Mouse (Mus musculus) heart, embryonic 13.5 days (tissue): ENCODE results near the gene Npw. TPM values are rescaled to one million over a fixed set of nuclear protein-coding genes. Genes with fewer than 3 reads are reported as not detected.

Experiments
- ATAC-seq: fragments of 200-750 bp; cut with Nextera tagmentation; 2 replicates; pipeline ENCODE4 v1.8.0; 2017; ENCODE audit warnings: moderate TSS enrichment; ENCODE audit not compliant: insufficient number of reproducible peaks, low FRiP score, low TSS enrichment; ENCODE audit errors: extremely low read depth
- H3K27ac ChIP-seq: fragments of 300-500 bp; sonication (generic); replicated peaks from 2 replicates; pipeline ENCODE4 v1.5.1; 2015; ENCODE audit warnings: moderate library complexity, mild to moderate bottlenecking, inconsistent platforms
- H3K27me3 ChIP-seq: fragments of 300-500 bp; sonication (generic); replicated peaks from 2 replicates; pipeline ENCODE4 v1.6.1; 2015; ENCODE audit warnings: mild to moderate bottlenecking, inconsistent platforms
- H3K36me3 ChIP-seq: fragments of 300-500 bp; sonication (generic); 2 replicates; pipeline ENCODE4 v1.6.1; 2015; ENCODE audit warnings: mild to moderate bottlenecking, inconsistent platforms
- H3K4me1 ChIP-seq: fragments of 300-500 bp; sonication (generic); 2 replicates; pipeline ENCODE4 v1.6.1; 2015; ENCODE audit warnings: inconsistent platforms
- H3K4me2 ChIP-seq: fragments of 300-500 bp; sonication (generic); 2 replicates; pipeline ENCODE4 v1.6.1; 2015; ENCODE audit warnings: inconsistent platforms, mild to moderate bottlenecking, moderate library complexity
- H3K4me3 ChIP-seq: fragments of 300-500 bp; sonication (generic); 2 replicates; pipeline ENCODE4 v1.5.1; 2015; ENCODE audit warnings: moderate library complexity, mild to moderate bottlenecking, inconsistent platforms
- H3K9ac ChIP-seq: fragments of 300-500 bp; sonication (generic); 2 replicates; pipeline ENCODE4 v1.6.1; 2015; ENCODE audit warnings: inconsistent platforms, mild to moderate bottlenecking, moderate library complexity
- H3K9me3 ChIP-seq: fragments of 300-500 bp; sonication (generic); 2 replicates; pipeline ENCODE4 v1.6.1; 2016; ENCODE audit warnings: inconsistent platforms
- WGBS: fragments of 180-500 bp; shearing (Covaris S2); methylation state at CpG from one replicate; pipeline ENCODE4 v1.1.7; 2015; ENCODE audit warnings: mixed read lengths; 5-methylcytosine and 5-hydroxymethylcytosine counted together
- polyA plus RNA-seq: library from polyadenylated mRNA; unstranded; fragments of >200 nt; fragmentation: Nextera tagmentation; extraction: Ambion mirVana; gene quantifications from 2 replicates; pipeline ENCODE4 v1.2.1, GENCODE M21; 2015

Gene Npw
- polyA plus RNA-seq, 1 experiment from 2014 or later, result not detected

DNA sequence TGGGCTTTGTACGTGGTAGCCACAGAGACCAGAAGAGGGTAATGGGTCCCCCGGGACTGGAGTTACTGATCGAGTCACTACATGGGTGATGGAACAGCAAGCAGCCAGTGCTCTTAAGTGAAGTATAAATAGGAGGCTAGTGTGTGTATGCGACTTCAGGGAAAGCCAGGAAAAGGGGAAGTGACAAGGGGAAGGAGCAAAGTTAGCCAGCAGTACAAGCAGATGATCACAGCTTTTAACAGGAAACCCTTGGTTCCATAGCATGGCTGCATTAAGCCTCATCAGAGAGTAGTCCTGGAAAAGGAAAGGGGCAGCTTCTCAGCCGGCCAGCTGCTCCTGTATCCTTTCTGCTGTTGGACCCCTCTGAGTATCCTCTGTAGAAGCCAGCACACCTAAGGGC is 34.1 kb upstream of the Npw start:
- Histone ChIP-seq H3K4me3 (no peak overlapping the region), H3K9me3 (no peaks in the 10 kb centered on the region), H3K4me2 (no peak overlapping the region), H3K9ac (no peak overlapping the region), H3K4me1 (peaks cover 36% of the 10 kb centered on the region), H3K27ac (no peak overlapping the region), H3K27me3 (peaks cover 41% of the 10 kb centered on the region), H3K36me3 (peaks cover 22% of the 10 kb centered on the region)
- WGBS, result 84% methylated on average over 5 of the region's 5 CpGs
- no peak for ATAC-seq

- peaks cover 57% of the 10 kb centered on the region for H3K27me3 ChIP-seq
- peak within 1 kb of the TSS; percentile 61 for H3K4me3 ChIP-seq
- peak within 1 kb of the TSS; percentile 78 for H3K9ac ChIP-seq
- peaks cover 22% of the 10 kb centered on the region for H3K36me3 ChIP-seq
- H3K27ac ChIP-seq, result no peak within 1 kb of the TSS
- H3K4me1 ChIP-seq, result peaks cover 25% of the 10 kb centered on the region
- ATAC-seq, result no peak
- no peaks in the 10 kb centered on the region for H3K9me3 ChIP-seq
- 2% methylated on average over 54 of the region's 55 CpGs for WGBS
- H3K4me2 ChIP-seq, result peak within 1 kb of the TSS; percentile 88
Measured at GRCm38 (mm10) chr17:24689251-24690081, 31.2 kb upstream of the Npw start, which contains the start of gene Syngr3. Syngr3 (minus strand) TSS chr17:24689955.

DNA sequence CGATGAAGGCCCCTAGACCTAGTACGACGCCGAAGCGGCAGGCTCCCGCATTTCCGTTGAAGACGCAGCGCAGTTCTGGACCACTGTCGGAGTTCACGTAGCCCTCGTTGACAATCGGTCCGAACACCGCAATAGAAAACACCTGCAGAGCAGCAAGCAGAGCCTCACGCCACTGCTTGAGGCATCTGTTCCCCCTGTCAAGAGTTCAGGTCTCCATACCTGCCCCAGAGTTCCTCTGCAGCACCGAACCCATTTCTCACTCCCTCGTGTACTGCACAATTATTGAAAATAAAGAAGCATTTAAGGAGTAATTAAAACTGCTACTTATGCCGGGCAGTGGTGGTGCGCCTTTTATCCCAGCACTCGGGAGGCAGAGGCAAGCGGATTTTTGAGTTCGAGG is 29.3 kb upstream of the Npw start:
- Histone ChIP-seq H3K9me3 (no peaks in the 10 kb centered on the region), H3K27ac (no peak overlapping the region), H3K4me2 (peak overlapping the region; percentile 64), H3K4me1 (peaks cover 25% of the 10 kb centered on the region), H3K9ac (peak overlapping the region; percentile 47), H3K4me3 (peak overlapping the region; percentile 47), H3K27me3 (peaks cover 57% of the 10 kb centered on the region), H3K36me3 (peaks cover 8% of the 10 kb centered on the region)
- no peak for ATAC-seq
- WGBS, result 22% methylated on average over 23 of the region's 23 CpGs

GRCm38 (mm10) chr17:24687146-24687595 is 28.9 kb upstream of the Npw start:
- no peak overlapping the region for H3K27ac ChIP-seq
- peak overlapping the region; percentile 64 for H3K4me2 ChIP-seq
- H3K4me3 ChIP-seq, result peak overlapping the region; percentile 47
- peaks cover 25% of the 10 kb centered on the region for H3K4me1 ChIP-seq
- no peak for ATAC-seq
- H3K36me3 ChIP-seq, result peaks cover 9% of the 10 kb centered on the region
- H3K27me3 ChIP-seq, result peaks cover 57% of the 10 kb centered on the region
- peak overlapping the region; percentile 47 for H3K9ac ChIP-seq
- WGBS, result 2% methylated on average over 25 of the region's 25 CpGs
- H3K9me3 ChIP-seq, result no peaks in the 10 kb centered on the region

DNA sequence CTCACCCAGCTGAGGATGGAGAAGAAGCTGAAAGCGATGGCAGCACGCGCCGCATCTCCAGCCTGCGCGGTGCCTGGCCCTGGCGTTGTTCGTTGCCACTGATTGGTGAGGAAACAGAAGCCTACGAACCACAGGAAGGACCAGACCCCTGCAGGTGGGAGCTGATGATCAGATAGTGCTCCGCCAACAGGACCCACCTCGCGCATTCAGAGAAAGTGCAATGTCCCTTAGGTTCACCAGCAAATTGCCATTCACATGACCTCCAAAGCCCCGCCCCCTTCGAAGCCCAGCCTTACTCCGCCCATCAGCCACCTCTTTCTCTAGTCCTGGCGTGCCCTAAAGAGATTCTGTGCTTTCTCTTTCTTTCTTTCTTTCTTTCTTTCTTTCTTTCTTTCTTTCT is 28.3 kb upstream of the Npw start:
- Histone ChIP-seq H3K4me2 (peak overlapping the region; percentile 52), H3K36me3 (peaks cover 11% of the 10 kb centered on the region), H3K4me1 (peaks cover 25% of the 10 kb centered on the region), H3K9ac (0 out of 2 replicates have a peak overlapping the region, but pooled peaks have one; percentile 24), H3K27ac (no peak overlapping the region), H3K27me3 (peaks cover 57% of the 10 kb centered on the region), H3K9me3 (no peaks in the 10 kb centered on the region), H3K4me3 (peak overlapping the region; percentile 25; the same call in 1 of the 2 replicates)
- WGBS, result 22% methylated on average over 16 of the region's 16 CpGs
- peak; percentile 26; the same call in 1 of the 2 replicates for ATAC-seq

GRCm38 (mm10) chr17:24677500-24678080 is 19.3 kb upstream of the Npw start:
- Histone ChIP-seq H3K9me3 (no peaks in the 10 kb centered on the region), H3K36me3 (peaks cover 64% of the 10 kb centered on the region), H3K4me2 (no peak overlapping the region), H3K27ac (no peak overlapping the region), H3K9ac (no peak overlapping the region), H3K4me3 (no peak overlapping the region), H3K27me3 (no peaks in the 10 kb centered on the region), H3K4me1 (peaks cover 21% of the 10 kb centered on the region)
- ATAC-seq, result no peak
- 91% methylated on average over 24 of the region's 24 CpGs for whole genome bisulfite sequencing

DNA sequence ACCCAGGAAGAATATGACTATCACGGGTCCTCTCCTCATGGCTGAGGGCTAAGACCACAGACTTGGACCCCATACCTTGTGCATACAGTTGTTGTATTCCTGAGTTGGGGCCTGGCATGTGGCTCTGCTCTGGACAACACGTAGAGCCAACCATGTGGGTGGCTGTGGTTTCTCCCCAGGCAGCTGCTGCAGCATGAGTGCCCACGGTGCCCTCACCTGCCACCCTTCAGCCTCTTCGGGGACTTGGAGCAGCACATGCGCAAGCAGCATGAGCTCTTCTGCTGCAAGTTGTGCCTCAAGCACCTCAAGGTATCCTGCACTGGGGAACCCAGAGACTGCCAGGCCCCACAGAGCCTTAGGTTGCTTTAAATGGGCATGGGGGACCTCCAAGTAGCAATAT is 18.6 kb upstream of the Npw start:
- no peaks in the 10 kb centered on the region for H3K9me3 ChIP-seq
- H3K4me2 ChIP-seq, result no peak overlapping the region
- 90% methylated on average over 5 of the region's 5 CpGs for WGBS
- no peak overlapping the region for H3K27ac ChIP-seq
- H3K4me1 ChIP-seq, result peaks cover 28% of the 10 kb centered on the region
- peaks cover 57% of the 10 kb centered on the region for H3K36me3 ChIP-seq
- no peak overlapping the region for H3K9ac ChIP-seq
- no peaks in the 10 kb centered on the region for H3K27me3 ChIP-seq
- ATAC-seq, result no peak
- no peak overlapping the region for H3K4me3 ChIP-seq

GRCm38 (mm10) chr17:24676187-24676586 is 17.9 kb upstream of the Npw start:
- Histone ChIP-seq H3K27me3 (no peaks in the 10 kb centered on the region), H3K4me2 (no peak overlapping the region), H3K9ac (0 out of 2 replicates have a peak overlapping the region, but pooled peaks have one; percentile 2), H3K4me3 (no peak overlapping the region), H3K36me3 (peaks cover 50% of the 10 kb centered on the region), H3K27ac (no peak overlapping the region), H3K4me1 (peaks cover 35% of the 10 kb centered on the region), H3K9me3 (no peaks in the 10 kb centered on the region)
- no peak for ATAC-seq
- WGBS, result 57% methylated on average over 2 of the region's 2 CpGs

DNA sequence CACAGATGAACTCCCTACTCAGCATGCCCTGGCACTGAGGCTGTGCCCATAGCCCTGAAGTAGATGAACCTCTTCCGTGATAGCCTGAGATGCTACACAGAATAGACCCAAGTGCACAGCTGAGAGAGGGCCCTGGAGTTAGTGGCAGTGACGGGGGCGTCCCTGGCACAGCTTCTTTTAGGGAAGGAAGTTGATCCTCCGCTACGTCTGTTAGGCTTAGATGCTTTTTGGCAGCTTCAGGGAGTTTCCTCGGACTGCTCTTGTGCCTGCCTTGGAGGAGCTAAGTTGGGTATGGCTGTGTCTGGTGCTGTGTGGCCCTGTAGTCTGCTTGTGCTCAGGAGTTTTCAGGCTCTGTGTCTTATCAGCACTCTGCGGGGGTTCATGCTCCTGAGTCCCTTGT is 16.0 kb upstream of the Npw start:
- H3K4me1 ChIP-seq, result peaks cover 47% of the 10 kb centered on the region
- no peak overlapping the region for H3K27ac ChIP-seq
- H3K9me3 ChIP-seq, result no peaks in the 10 kb centered on the region
- no peak for ATAC-seq
- peak overlapping the region; percentile 56 for H3K9ac ChIP-seq
- no peak overlapping the region for H3K4me2 ChIP-seq
- no peaks in the 10 kb centered on the region for H3K27me3 ChIP-seq
- no peak overlapping the region for H3K4me3 ChIP-seq
- 68% methylated on average over 7 of the region's 7 CpGs for WGBS
- peaks cover 31% of the 10 kb centered on the region for H3K36me3 ChIP-seq

- Histone ChIP-seq H3K4me2 (peak overlapping the region; percentile 85), H3K9ac (peak overlapping the region; percentile 98), H3K27me3 (no peaks in the 10 kb centered on the region), H3K27ac (no peak overlapping the region), H3K4me3 (no peak overlapping the region; the same call in 1 of the 2 replicates), H3K9me3 (no peaks in the 10 kb centered on the region), H3K36me3 (peaks cover 10% of the 10 kb centered on the region), H3K4me1 (peaks cover 54% of the 10 kb centered on the region)
- WGBS, result 28% methylated on average over 5 of the region's 5 CpGs
- ATAC-seq, result no peak
Measured at GRCm38 (mm10) chr17:24672141-24672540, 13.9 kb upstream of the Npw start.

DNA sequence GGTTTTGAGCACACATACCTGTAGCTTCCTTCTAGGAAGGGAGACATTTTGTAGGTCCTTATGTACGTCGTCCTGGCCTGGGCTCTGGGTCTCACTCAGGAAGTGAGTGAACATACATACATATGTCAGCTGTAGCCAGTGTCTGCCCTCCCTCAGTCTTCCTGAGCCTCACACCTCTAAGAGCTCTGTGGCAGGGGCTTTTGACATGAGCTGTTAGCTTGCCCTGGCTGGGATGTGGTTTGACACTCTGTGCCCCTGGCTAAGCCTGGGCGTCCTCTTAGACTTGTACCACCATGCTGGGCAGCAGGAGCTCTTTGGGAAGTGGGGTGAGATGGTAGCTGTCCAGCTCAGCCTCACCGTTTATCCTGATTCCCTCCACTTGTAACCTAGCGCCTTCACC is 13.1 kb upstream of the Npw start:
- 70% methylated on average over 5 of the region's 5 CpGs for WGBS
- 0 out of 2 replicates have a peak, but pooled peaks cover under 1% of the 10 kb centered on the region for H3K27me3 ChIP-seq
- ATAC-seq, result no peak
- peaks cover 3% of the 10 kb centered on the region; the same call in 1 of the 2 replicates for H3K36me3 ChIP-seq
- no peak overlapping the region for H3K27ac ChIP-seq
- H3K9ac ChIP-seq, result peak overlapping the region; percentile 98
- no peaks in the 10 kb centered on the region for H3K9me3 ChIP-seq
- peak overlapping the region; percentile 87; the same call in 1 of the 2 replicates for H3K4me3 ChIP-seq
- peak overlapping the region; percentile 85 for H3K4me2 ChIP-seq
- peaks cover 54% of the 10 kb centered on the region for H3K4me1 ChIP-seq
